Mouse (Mus musculus) bone marrow, adult 2 months (tissue): ENCODE data around the gene Plcb1.

Source experiments
- CTCF ChIP-seq: fragments of 200-500 bp; IDR thresholded peaks from 2 replicates; pipeline ENCODE4 v1.5.1; 2011; ENCODE audit warnings: low read length, control low read depth; ENCODE audit not compliant: control insufficient read depth, insufficient read depth
- POLR2A ChIP-seq: fragments of 200-500 bp; IDR thresholded peaks from 2 replicates; pipeline ENCODE4 v1.6.1; 2011; ENCODE audit warnings: low read depth, mild to moderate bottlenecking, control low read depth, low read length, borderline replicate concordance; ENCODE audit not compliant: control insufficient read depth

DNA sequence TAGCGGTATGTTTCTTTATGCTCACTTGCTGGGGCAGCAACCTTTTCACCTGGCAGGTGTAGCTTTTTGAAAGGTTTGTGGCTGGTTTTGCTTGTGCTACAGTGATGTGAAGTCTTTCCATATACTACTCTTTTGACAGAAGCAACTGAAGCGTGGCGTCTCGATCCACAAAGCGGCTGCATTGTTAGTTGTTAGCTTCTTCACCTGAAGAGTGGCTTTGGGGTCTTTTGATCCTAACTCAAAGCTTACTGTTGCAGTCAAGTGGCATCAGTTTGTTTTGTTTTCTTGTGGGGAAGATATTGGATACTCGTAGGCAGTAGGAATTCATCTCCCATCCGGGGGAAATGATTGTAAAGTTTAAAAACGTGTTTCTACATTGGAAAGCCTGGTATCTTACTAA, 160.5 kb downstream of the Plcb1 start:
- TF ChIP-seq CTCF = no peak
- no peak for TF ChIP-seq POLR2A
